Mouse (Mus musculus) cerebellum, adult 2 months (tissue): Measurements from ENCODE around the gene Fign. TPM values are rescaled to one million over a fixed set of nuclear protein-coding genes. Genes with fewer than 3 reads are reported as not detected.

Experiments used
- DNase-seq, 2 experiments: peaks; one replicate each; pipeline ENCODE4 v3.0.0; 2021
- H3K27ac ChIP-seq: fragments of 200-500 bp; 2 replicates; pipeline ENCODE4 v1.5.1; 2012; ENCODE audit warnings: low read length, control low read depth, inconsistent platforms; ENCODE audit not compliant: insufficient read depth
- H3K27me3 ChIP-seq: fragments of 200-500 bp; 2 replicates; pipeline ENCODE4 v1.6.1; 2012; ENCODE audit warnings: inconsistent platforms, mild to moderate bottlenecking, low read length, moderate library complexity; ENCODE audit not compliant: control insufficient read depth, insufficient read depth
- H3K4me1 ChIP-seq: fragments of 200-500 bp; 2 replicates; pipeline ENCODE4 v1.6.1; 2011; ENCODE audit warnings: low read length; ENCODE audit not compliant: control insufficient read depth, insufficient read depth
- H3K4me3 ChIP-seq: fragments of 200-500 bp; replicated peaks from 2 replicates; pipeline ENCODE3; 2011; ENCODE audit warnings: mild to moderate bottlenecking, low read depth, low read length, control low read depth; ENCODE audit not compliant: insufficient read depth
- CTCF ChIP-seq: fragments of 200-500 bp; IDR thresholded peaks from 2 replicates; pipeline ENCODE4 v1.5.1; 2011; ENCODE audit warnings: low read depth, mild to moderate bottlenecking, control low read depth, low read length, moderate library complexity, borderline replicate concordance; ENCODE audit not compliant: insufficient read depth
- POLR2A ChIP-seq: fragments of 200-500 bp; IDR thresholded peaks from 2 replicates; pipeline ENCODE4 v1.6.1; 2011; ENCODE audit warnings: low read length, control low read depth, borderline replicate concordance; ENCODE audit not compliant: insufficient read depth
- WGBS: fragments of 180-500 bp; shearing (Covaris S2); methylation state at CpG from one replicate; pipeline ENCODE4 v1.1.7; 2018; 5-methylcytosine and 5-hydroxymethylcytosine counted together
- polyA plus RNA-seq: library from polyadenylated mRNA; depleted of rRNA; stranded (reverse); fragments of >200 nt; gene quantifications from 2 replicates; pipeline ENCODE4 v1.2.3, GENCODE M21; 2012; rRNA removed

The Fign gene
- 2.5 TPM in 2 replicates for polyA plus RNA-seq

GRCm38 (mm10) chr2:64097937-64098617, at the start of gene Fign:
Gene Fign, minus strand, starts transcription at chr2:64098038.
- peaks cover 2% of the 10 kb centered on the region; the same call in 1 of the 2 replicates for H3K27me3 ChIP-seq
- WGBS, result under 1% methylated on average over 72 of the region's 85 CpGs

GRCm38 (mm10) chr2:64133597-64133996, 35.8 kb upstream of the Fign start:
- TF ChIP-seq CTCF (no peak), POLR2A (no peak)
- H3K27ac ChIP-seq, result no peak overlapping the region
- WGBS, result 90% methylated on average over 4 of the region's 4 CpGs
- H3K27me3 ChIP-seq, result no peaks in the 10 kb centered on the region
- no peak overlapping the region for H3K4me3 ChIP-seq
- H3K4me1 ChIP-seq, result no peaks in the 10 kb centered on the region
- DNase-seq, result no peak

More at GRCm38 (mm10) chr2:64097937-64098617, at the start of gene Fign:
- Histone ChIP-seq H3K4me3 (peak within 1 kb of the TSS; percentile 73), H3K27ac (no peak within 1 kb of the TSS), H3K4me1 (no peaks in the 10 kb centered on the region)
- TF ChIP-seq CTCF (no peak), POLR2A (no peak)
- DNase-seq, result peak; percentile 60 to 62

- TF ChIP-seq CTCF, result no peak
- TF ChIP-seq POLR2A, result no peak
- no peak for DNase-seq
- Histone ChIP-seq H3K27me3 (no peaks in the 10 kb centered on the region), H3K27ac (no peak overlapping the region), H3K4me3 (no peak overlapping the region), H3K4me1 (no peaks in the 10 kb centered on the region)
- 93% methylated on average over 5 of the region's 5 CpGs for WGBS
Observed at GRCm38 (mm10) chr2:64120495-64120894, 22.7 kb upstream of the Fign start.

- Histone ChIP-seq H3K4me1 (no peaks in the 10 kb centered on the region), H3K27ac (no peak overlapping the region), H3K4me3 (no peak overlapping the region), H3K27me3 (no peaks in the 10 kb centered on the region)
- DNase-seq, result no peak
- no peak for TF ChIP-seq POLR2A
- no peak for TF ChIP-seq CTCF
- WGBS, result 75% methylated on average over 7 of the region's 7 CpGs
Observed at GRCm38 (mm10) chr2:64116613-64117012, 18.8 kb upstream of the Fign start.

- Histone ChIP-seq H3K27ac (no peak overlapping the region), H3K4me3 (no peak overlapping the region), H3K27me3 (no peaks in the 10 kb centered on the region), H3K4me1 (peaks cover 4% of the 10 kb centered on the region; the same call in 1 of the 2 replicates)
- WGBS, result 90% methylated on average over 3 of the region's 3 CpGs
- TF ChIP-seq CTCF, result no peak
- no peak for TF ChIP-seq POLR2A
- no peak for DNase-seq
Observed at GRCm38 (mm10) chr2:64111133-64111532, 13.3 kb upstream of the Fign start.

GRCm38 (mm10) chr2:64109860-64110259, 12.0 kb upstream of the Fign start:
- 24% methylated on average over 4 of the region's 4 CpGs for WGBS
- no peaks in the 10 kb centered on the region; the same call in 1 of the 2 replicates for H3K27me3 ChIP-seq
- no peak overlapping the region for H3K27ac ChIP-seq
- H3K4me1 ChIP-seq, result peaks cover 4% of the 10 kb centered on the region; the same call in 1 of the 2 replicates
- no peak overlapping the region for H3K4me3 ChIP-seq
- DNase-seq, result peak; percentile 33 to 56
- no peak for TF ChIP-seq CTCF
- TF ChIP-seq POLR2A, result no peak

GRCm38 (mm10) chr2:64108040-64108439, 10.2 kb upstream of the Fign start:
- TF ChIP-seq POLR2A (no peak), CTCF (no peak)
- 80% methylated on average over 8 of the region's 8 CpGs for WGBS
- Histone ChIP-seq H3K27ac (no peak overlapping the region), H3K4me1 (peaks cover 4% of the 10 kb centered on the region; the same call in 1 of the 2 replicates), H3K4me3 (no peak overlapping the region), H3K27me3 (no peaks in the 10 kb centered on the region; the same call in 1 of the 2 replicates)
- no peak for DNase-seq
